Mouse (Mus musculus): ENCODE measurements at regions not wholly inside any gene's neighbourhood (a gene's known extent, or its start where the extent isn't known, plus 50 kb on each side); places are given as distances from the start of the nearest gene placed in this dataset.
A peak's percentile ranks its signal among the peaks of the same experiment; 100 is the strongest.

DNA sequence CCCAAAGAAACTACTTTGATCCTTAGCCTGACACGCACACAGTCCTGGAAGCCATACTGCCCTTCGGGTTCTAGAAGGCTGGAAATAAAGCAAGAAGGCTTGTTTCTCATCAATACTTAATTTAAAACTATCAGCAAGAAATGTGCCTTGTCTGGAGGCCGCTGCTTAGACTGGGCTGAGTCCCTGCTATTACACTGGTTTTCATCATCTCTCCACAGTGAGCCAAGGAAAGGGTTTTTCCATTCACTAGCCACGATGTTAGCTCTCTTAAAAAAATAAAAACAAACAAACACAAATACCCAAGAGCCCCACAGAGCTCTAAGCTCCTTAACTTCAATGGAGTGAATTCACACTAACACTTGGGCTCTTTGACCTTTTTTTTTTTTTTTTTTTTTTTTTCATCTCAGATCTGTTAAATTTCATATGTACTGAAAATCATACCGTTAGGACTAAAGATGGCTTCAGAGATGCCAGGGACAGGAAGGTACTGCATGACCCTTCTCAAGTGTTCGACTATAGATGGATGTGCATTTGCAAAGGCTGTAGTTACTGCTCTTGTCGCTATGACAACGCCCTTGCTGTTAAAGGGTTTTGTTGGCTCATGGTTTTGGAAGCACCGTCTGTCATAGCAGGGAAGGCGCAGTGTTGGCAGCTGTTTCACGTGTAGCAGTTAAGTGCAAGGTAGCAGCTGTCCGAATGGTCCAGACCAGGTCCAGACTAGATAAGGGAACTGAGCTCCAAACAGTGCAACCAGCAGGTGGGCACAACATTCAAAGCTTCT lies 98.1 kb upstream of the Klf14 start:
- no peak for ATAC-seq (replicated peaks; ENCODE audit: insufficient number of reproducible peaks, low FRiP score, low TSS enrichment, poor library complexity, severe bottlenecking)

- ATAC-seq (replicated peaks; ENCODE audit: insufficient number of reproducible peaks, low FRiP score, low TSS enrichment, poor library complexity, severe bottlenecking): no peak
Measured at GRCm38 (mm10) chr6:31058299-31058698, 99.4 kb upstream of the Klf14 start.

DNA sequence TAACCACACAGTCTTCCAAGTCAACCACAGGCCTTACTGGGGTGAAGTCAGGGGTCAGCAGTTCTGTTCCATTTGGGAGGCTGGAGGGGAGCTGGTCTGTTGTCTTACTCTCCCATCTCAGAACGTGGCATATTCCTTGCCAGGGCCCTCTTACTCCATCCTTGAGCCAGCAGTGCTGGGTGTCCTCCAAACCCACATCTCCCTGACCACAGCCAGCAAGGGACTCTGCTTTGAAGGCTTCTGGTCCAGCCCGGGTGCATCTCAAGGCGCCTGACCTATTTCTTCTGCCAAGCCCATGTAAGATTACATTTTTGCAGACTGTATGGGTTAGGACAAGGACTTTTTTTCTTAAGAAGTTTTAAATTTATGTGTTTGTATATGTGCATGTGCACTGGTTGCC lies 100.1 kb upstream of the Klf14 start:
- ATAC-seq (replicated peaks; ENCODE audit: insufficient number of reproducible peaks, low FRiP score, low TSS enrichment, poor library complexity, severe bottlenecking): no peak

DNA sequence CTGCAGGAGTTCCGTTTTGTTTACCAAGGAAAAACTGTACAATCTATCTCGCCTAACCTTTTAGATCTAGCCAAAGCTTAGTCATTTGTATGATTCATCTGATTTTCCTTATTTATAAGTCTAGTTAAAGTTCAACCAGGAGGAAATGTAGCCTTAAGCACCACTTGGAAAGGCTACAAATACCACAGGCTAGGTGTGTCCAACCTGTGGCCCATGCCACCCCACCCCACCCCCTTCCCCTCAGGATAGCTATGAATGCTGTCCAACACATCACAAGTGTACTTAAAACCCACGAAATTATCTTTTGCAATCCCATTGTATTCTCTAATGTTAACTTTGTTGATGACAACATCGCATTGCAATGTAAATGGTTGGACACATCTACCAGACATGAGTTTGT lies 102.9 kb upstream of the Klf14 start:
- ATAC-seq (replicated peaks; ENCODE audit: insufficient number of reproducible peaks, low FRiP score, low TSS enrichment, poor library complexity, severe bottlenecking): no peak

DNA sequence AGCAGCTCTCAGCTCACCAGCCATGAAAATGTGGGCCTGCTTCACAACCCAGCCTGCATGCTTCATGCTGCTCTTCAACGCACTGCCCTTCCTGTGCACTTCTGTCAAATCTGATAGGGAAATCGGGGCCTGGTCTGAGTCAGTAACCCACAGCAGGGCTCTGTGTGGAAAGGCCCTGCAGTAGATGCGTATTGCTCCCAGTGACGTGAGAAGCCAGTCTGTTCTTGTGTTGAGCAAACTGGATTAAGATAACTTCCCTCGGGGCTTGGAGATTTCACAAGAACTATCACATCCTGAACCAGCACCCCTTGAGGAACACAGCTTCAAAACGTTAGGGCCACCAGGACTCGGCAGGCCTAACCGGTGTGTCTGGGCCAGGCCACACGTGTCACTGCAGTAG lies 106.5 kb upstream of the Klf14 start:
- no peak for ATAC-seq (replicated peaks; ENCODE audit: insufficient number of reproducible peaks, low FRiP score, low TSS enrichment, poor library complexity, severe bottlenecking)

DNA sequence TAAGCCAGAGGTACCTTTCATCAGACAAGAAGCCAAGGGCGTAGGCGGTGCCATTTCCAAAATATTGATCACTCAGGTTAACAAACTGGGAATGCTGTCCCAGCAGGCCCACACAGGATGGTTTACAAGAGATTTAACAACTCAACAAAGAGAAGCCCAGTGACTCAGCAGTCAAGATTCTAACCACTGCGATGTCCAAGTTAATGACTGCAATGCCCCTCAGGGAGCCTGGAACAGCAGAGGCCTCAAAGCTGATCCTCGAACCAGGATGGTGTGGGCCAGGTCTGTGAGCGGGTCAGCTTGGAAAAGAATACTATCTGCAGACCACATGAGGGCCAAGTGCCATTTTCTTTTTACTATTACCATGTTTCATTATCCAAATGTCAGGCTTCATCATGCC lies 108.0 kb upstream of the Klf14 start:
- ATAC-seq (replicated peaks; ENCODE audit: insufficient number of reproducible peaks, low FRiP score, low TSS enrichment, poor library complexity, severe bottlenecking): no peak

DNA sequence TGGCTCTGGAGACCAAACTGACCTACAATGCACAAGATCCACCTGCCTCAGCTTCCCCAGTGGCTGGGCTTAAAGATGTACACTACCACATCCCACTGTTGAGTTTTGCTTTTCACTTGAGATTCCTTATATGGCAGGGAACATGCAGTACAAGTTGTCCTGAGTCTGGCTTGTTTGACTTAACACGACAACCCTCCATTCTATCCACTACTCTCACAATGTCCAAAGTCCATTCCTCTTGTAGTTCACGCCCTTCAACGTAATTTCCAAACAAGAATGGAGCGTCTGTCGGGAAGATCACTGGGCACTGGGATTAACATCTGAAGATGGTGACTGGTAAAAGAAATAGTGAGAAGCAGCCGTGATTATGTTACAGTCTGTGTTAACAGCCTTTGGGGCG lies 108.6 kb upstream of the Klf14 start:
- ATAC-seq (replicated peaks; ENCODE audit: insufficient number of reproducible peaks, low FRiP score, low TSS enrichment, poor library complexity, severe bottlenecking): no peak

DNA sequence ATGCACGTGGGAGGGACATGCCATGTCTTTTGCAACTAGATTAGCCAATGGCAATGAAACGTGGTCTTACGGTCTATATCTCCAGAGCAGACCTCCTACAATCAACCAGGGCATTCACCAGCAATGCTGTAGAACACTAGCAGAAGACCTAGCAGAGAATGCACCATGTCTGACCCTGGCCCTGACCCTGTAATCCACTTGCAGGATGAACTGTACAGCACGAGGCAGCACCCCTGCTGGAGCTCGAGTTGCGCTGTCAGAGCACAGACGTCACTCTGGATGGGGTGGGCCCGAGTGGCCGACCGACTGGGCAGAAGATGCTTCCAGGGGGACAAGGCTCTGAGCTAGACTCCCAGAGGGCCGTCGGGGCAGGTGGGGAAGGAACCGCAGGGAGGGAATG lies 110.4 kb upstream of the Klf14 start:
- ATAC-seq (replicated peaks; ENCODE audit: insufficient number of reproducible peaks, low FRiP score, low TSS enrichment, poor library complexity, severe bottlenecking): no peak

DNA sequence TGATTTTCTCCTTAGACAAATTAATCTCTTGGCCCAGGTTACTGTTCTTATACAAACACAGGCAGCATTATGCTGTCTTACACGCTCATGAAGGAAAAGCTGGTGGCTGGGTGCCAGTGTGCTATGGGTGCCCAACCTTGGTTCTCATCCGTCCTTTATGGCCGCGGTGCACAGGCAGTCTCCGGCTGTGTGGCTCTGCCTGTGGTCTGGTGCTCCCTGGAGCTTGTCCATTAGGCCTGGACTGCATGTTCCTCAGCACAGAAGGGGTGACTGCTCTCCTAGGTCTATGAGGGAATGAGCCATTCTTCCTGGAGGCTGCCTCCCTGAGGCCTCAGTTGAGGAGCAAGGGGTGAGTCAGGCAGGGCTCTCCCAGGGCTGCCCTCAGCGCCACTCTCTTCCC lies 111.7 kb upstream of the Klf14 start:
- no peak for ATAC-seq (replicated peaks; ENCODE audit: insufficient number of reproducible peaks, low FRiP score, low TSS enrichment, poor library complexity, severe bottlenecking)

- ATAC-seq (replicated peaks; ENCODE audit: insufficient number of reproducible peaks, low FRiP score, low TSS enrichment, poor library complexity, severe bottlenecking): no peak
Measured at GRCm38 (mm10) chr6:31070966-31071365, 112.1 kb upstream of the Klf14 start.

DNA sequence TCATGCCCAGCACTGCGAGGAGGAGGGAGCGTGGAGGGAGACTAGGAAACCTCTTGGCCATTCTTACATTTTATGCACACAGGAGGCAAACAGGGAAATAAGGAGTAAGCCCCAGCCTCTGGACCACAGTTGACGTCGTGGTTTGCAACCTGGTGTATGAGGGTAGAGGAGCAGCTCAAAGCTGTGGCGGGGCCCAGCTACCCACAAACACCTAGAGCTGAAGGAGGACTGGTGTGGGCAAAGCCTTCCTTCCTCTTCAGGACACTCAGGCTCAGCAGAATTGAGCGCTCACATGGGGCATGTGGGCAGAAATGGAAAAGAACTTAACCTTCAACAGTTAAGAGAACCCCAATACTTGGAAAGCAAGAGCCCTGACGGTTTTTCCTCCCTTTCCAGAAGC lies 113.2 kb upstream of the Klf14 start:
- no peak for ATAC-seq (replicated peaks; ENCODE audit: insufficient number of reproducible peaks, low FRiP score, low TSS enrichment, poor library complexity, severe bottlenecking)

DNA sequence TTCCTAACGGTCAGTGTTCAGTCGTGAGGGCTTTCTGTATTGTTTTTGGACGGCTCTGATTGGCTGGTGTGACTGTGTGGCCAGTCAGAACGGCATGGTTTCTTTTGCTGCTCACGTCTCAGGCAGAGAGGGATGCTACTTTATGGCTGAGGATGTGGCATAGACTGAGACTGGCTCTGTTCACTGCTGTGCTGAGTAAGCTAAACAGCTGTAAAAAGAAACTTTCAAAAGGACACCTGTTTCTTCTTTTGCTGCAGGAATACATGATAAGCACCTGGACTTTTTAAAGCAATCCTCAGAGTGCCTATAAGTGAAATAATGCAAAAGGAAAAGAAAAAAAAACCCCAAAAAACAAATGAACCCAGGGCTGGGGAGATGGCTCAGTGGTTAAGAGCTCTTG lies 113.7 kb upstream of the Klf14 start:
- no peak for ATAC-seq (replicated peaks; ENCODE audit: insufficient number of reproducible peaks, low FRiP score, low TSS enrichment, poor library complexity, severe bottlenecking)

- ATAC-seq (replicated peaks; ENCODE audit: insufficient number of reproducible peaks, low FRiP score, low TSS enrichment, poor library complexity, severe bottlenecking): no peak
Measured at GRCm38 (mm10) chr6:31073338-31073737, 114.5 kb upstream of the Klf14 start.

- no peak for ATAC-seq (replicated peaks; ENCODE audit: insufficient number of reproducible peaks, low FRiP score, low TSS enrichment, poor library complexity, severe bottlenecking)
Measured at GRCm38 (mm10) chr6:31074394-31074793, 115.5 kb upstream of the Klf14 start.

- ATAC-seq (replicated peaks; ENCODE audit: insufficient number of reproducible peaks, low FRiP score, low TSS enrichment, poor library complexity, severe bottlenecking): no peak
Measured at GRCm38 (mm10) chr6:31075209-31075571, 116.3 kb upstream of the Klf14 start.

- 0 out of 2 replicates have a peak, but pooled peaks have one; percentile 15 for ATAC-seq (replicated peaks; ENCODE audit: insufficient number of reproducible peaks, low FRiP score, low TSS enrichment, poor library complexity, severe bottlenecking)
Measured at GRCm38 (mm10) chr6:31075572-31076477, 116.9 kb upstream of the Klf14 start.

- ATAC-seq (replicated peaks; ENCODE audit: insufficient number of reproducible peaks, low FRiP score, low TSS enrichment, poor library complexity, severe bottlenecking): no peak
Measured at GRCm38 (mm10) chr6:31076478-31076834, 117.6 kb upstream of the Klf14 start.

DNA sequence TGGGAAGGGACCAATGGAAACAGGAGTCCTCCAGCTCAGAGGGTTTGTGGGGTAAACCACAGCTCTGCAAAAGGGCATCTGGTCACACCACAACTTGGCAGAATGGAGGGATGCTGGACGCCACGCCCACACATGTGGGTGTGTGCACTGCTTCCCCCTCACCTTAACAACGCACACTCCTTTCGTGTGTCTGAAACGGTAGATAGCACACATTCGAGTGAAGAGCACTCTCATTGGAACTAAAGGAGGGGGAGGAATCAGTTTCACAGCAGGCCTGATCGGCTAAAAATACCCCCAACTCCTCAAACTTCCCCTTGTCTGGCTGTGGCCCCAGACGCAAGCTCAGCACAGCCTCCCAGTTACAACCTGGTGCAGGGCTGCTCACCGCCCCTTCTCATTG lies 118.3 kb upstream of the Klf14 start:
- ATAC-seq (replicated peaks; ENCODE audit: insufficient number of reproducible peaks, low FRiP score, low TSS enrichment, poor library complexity, severe bottlenecking): no peak

DNA sequence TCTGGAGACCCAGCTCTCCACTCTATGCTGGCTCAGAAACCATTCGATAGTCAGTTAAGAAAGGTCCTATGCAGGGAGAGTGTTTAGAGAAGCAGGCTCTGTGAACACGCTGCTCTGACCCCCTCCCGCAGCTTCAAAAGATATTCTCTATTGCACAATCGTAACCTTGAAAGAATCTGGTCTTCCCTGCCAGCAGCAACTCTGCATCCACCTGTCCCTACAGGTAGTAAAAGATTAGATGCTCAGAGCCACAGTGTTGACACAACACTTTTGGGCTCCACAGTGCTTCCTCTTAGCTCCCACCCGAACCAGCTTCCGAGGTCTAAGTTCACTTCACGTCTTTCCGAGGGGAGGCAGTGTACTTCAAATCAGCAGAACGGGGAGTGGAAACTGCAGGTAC lies 118.9 kb upstream of the Klf14 start:
- ATAC-seq (replicated peaks; ENCODE audit: insufficient number of reproducible peaks, low FRiP score, low TSS enrichment, poor library complexity, severe bottlenecking): no peak

GRCm38 (mm10) chr6:31078413-31078812 lies 119.5 kb upstream of the Klf14 start:
- ATAC-seq (replicated peaks; ENCODE audit: insufficient number of reproducible peaks, low FRiP score, low TSS enrichment, poor library complexity, severe bottlenecking): peak; percentile 38
